Mouse (Mus musculus): ENCODE measurements at regions not wholly inside any gene's neighbourhood (a gene's known extent, or its start where the extent isn't known, plus 50 kb on each side); places are given as distances from the start of the nearest gene placed in this dataset.

DNA sequence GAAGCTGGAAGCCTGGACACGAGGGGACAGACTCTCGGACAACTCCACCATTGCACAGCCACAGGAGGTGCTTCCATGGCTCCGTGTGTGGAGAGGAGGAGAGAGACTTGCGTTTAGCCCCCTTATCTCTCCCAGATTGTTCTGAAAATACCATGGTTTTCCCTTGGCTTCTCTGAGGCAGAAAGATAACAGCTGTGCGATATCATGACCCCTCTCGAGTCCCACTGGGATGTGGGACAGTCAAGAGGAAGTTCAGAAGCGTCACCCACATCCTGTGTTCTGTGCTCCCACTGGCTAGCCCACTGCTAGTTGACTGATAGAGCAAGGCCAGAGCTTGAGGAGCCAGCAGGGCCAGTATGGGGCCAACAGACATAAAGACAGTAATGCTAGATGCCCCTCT, 84.1 kb upstream of the Mrps22 start:
- peak in 1 of 2 experiments; percentile 3 for DNase-seq

DNA sequence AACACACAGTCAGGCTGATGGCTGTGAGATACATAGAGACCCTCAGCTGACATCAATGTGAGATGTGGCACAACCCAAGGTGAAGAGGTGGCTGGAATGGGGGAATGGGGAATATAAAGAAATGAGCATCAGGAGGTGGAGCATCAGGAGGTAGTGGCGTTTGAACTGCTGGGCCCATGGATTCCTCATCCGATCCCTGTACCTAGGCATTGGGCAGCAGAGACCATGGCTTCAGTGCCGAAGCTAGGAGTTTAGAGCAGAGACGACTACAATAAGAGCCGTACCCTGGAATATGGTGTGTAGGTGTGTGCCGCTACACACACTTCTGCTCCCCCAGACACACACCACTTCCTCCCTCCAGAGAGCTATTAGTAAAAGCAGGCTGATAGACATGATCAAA, 82.9 kb upstream of the Mrps22 start:
- no peak for DNase-seq

DNA sequence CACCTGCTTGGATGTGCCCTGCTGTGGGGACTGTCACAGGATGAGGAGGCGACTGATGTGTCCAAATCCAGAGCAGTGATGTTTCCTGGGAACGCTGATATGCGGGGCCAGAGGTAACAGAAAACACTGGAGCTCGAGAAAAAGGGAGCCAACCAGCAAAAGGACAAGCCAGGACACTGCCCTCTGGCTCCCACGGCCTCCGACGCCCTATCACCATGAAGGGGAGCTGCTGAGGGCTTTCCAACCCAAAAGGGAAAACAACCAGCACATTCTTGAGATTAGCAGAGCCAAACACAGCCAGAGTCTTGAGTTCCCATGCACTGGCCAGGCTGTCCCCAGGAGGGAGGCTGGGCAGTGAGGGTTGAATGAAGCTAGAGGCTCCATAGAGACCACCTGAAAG, 74.2 kb upstream of the Mrps22 start:
- DNase-seq, result no peak

DNA sequence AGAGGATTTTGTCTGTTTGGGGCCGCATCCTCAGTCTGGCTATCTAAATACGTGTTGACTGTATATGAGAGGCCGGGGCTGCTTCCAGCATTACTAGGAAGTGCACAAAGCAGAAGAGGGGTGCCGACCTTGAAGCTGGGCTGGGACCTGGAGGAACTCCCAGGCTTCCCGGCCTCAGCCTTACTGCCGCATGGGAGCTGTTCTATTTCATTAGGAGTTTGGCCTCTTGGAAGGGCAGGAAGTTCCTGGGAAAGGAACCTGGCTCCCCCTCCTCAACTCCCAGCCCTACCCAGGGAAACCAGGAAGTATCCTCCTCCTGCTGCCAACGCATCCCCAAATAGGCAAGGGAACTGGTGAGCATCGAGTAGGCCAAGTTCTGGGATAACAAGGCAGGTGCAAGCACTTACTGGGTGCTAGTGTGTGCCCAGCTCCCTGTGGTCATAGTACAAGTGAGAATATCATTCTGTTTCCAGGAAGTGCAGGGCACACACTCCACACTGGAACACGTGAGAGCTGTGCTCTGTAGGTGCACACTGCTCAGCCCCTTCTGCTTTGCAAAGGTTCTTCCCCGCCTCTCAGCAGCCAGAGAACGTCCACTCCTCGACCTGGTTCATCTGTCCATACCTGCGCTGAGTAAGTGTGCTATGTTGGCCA, 72.1 kb upstream of the Mrps22 start:
- DNase-seq, result no peak

DNA sequence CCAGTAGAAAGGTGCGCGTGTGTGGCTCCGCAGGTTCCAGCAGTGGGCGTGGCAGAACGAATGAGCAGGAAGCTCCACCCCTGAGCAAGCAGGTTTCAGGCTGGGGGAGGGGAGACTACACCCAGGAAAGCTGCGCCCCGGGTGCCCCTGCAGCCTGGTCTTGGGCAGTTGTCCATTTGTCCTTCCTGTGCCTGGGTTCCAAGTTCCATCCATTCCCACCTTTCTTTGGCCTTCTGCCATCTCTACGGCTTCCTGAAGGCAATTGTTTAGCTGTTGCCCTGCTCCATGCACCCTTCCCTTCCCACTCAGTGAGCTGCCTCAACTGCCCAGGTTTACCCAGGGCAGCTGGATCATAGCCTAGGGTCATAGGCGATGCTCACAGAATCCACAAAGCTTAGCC, 70.9 kb upstream of the Mrps22 start:
- DNase-seq, result no peak

DNA sequence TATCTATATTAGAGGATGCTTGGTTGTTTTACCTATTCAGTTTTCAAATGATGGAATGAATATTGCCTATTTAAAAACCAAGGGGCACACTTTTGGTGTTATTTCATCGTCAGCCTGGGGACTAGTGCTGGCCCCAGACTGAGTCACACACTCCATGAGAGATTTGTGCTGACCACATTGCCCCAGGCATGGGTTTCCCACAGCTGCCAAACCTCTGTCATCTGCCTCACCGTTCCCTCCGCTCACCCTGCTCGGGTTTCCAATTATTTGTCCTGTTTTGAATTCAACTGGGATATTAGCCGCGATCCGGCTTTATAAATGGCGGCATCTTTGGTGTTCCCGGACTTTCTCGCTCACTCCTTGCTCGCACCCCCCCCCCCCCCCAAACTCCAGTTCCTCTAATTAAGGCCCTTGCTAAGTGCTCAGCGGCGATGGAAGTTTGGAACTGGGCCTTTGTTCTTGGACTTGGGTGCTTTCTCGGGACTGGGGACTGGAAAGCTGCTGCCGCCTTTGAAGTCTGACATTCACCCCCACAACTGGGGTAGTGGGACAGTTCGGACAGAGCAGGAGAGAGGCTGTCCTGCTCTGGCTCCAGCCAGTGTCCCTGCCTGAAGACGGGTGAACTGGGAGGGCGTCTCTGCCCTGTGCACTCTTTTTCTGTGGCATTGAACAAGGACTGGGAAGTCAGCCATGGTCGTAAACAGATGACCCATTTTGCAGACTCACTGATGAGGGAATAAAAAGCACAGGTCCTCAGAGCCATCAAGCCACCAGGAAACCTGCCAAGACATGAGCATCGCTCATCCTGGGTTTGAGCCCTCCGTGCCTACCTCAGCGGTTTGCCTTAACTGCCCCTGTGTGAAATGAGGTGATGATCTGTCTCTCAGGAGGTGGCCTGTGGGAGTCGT, 67.2 kb upstream of the Mrps22 start:
- DNase-seq, result no peak

DNA sequence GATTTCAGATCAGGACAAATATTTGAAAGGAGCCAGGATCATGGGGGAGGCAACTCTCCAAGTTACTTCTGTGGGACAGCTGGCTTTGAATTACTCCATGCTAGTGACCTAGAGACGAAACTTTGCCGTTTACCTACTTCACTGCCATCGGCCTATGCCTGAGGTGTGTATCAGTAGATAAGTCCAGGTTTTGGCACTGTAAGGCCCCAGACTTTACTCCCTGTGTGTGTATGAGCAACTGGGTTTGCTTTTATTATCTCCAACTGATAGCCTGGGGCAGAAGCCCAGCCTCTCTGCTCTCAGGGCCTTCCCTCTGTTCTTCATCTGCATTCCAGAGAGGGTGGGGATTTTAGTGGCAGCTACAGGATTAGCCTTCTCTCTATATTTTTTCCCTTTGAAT, 65.6 kb upstream of the Mrps22 start:
- DNase-seq, result no peak

DNA sequence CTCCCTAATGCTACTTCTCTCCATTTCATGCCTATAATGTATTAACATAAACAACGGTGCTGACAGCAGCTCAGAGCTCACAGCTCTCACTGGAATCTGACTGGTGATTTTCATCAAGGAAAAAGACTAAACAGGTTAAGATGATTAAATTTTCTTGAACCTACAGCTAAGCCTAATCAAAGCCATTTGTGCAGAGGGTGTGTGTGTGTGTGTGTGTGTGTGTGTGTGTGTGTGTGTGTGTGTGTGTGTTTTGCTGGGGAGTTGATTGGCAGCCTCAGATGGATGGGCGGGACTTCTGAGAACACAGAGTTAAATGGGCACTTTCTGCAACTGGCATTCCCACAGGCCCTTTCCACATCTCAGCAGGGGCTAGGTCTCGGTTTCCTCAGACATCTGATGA, 61.6 kb upstream of the Mrps22 start:
- no peak for DNase-seq

DNA sequence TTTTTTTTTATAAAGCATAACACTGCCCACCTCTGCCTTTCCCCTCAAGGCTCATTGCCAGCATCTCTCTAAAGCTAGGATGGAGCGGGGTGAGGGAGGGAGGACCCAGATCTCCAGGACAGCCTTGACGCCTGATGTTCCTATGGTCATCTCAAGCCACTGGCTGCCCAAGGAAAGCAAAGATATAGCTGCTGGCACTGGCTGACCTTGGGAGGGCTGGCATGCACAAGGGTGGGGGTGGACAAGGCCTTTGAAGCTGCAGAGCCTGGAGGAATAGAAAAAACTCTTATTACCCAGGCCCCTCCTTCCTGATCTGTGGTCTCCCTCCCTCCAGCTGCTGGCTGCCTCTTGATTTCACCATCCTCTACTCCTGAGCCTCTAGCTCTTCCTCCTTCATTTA, 50.2 kb upstream of the Mrps22 start:
- no peak for DNase-seq
